Mouse (Mus musculus) heart, embryonic 13.5 days (tissue): ENCODE measurements around the gene Ano8. TPM values are rescaled to one million over a fixed set of nuclear protein-coding genes. Genes with fewer than 3 reads are reported as not detected.

Experiments used
- ATAC-seq: fragments of 200-750 bp; cut with Nextera tagmentation; 2 replicates; pipeline ENCODE4 v1.8.0; 2017; ENCODE audit warnings: moderate TSS enrichment; ENCODE audit not compliant: insufficient number of reproducible peaks, low FRiP score, low TSS enrichment; ENCODE audit errors: extremely low read depth
- H3K27ac ChIP-seq: fragments of 300-500 bp; sonication (generic); replicated peaks from 2 replicates; pipeline ENCODE4 v1.5.1; 2015; ENCODE audit warnings: moderate library complexity, mild to moderate bottlenecking, inconsistent platforms
- H3K27me3 ChIP-seq: fragments of 300-500 bp; sonication (generic); replicated peaks from 2 replicates; pipeline ENCODE4 v1.6.1; 2015; ENCODE audit warnings: mild to moderate bottlenecking, inconsistent platforms
- H3K36me3 ChIP-seq: fragments of 300-500 bp; sonication (generic); 2 replicates; pipeline ENCODE4 v1.6.1; 2015; ENCODE audit warnings: mild to moderate bottlenecking, inconsistent platforms
- H3K4me1 ChIP-seq: fragments of 300-500 bp; sonication (generic); 2 replicates; pipeline ENCODE4 v1.6.1; 2015; ENCODE audit warnings: inconsistent platforms
- H3K4me2 ChIP-seq: fragments of 300-500 bp; sonication (generic); 2 replicates; pipeline ENCODE4 v1.6.1; 2015; ENCODE audit warnings: inconsistent platforms, mild to moderate bottlenecking, moderate library complexity
- H3K4me3 ChIP-seq: fragments of 300-500 bp; sonication (generic); 2 replicates; pipeline ENCODE4 v1.5.1; 2015; ENCODE audit warnings: moderate library complexity, mild to moderate bottlenecking, inconsistent platforms
- H3K9ac ChIP-seq: fragments of 300-500 bp; sonication (generic); 2 replicates; pipeline ENCODE4 v1.6.1; 2015; ENCODE audit warnings: inconsistent platforms, mild to moderate bottlenecking, moderate library complexity
- H3K9me3 ChIP-seq: fragments of 300-500 bp; sonication (generic); 2 replicates; pipeline ENCODE4 v1.6.1; 2016; ENCODE audit warnings: inconsistent platforms
- WGBS: fragments of 180-500 bp; shearing (Covaris S2); methylation state at CpG from one replicate; pipeline ENCODE4 v1.1.7; 2015; ENCODE audit warnings: mixed read lengths; 5-methylcytosine and 5-hydroxymethylcytosine counted together
- polyA plus RNA-seq: library from polyadenylated mRNA; unstranded; fragments of >200 nt; fragmentation: Nextera tagmentation; extraction: Ambion mirVana; gene quantifications from 2 replicates; pipeline ENCODE4 v1.2.1, GENCODE M21; 2015

Ano8 gene
- polyA plus RNA-seq, 1 experiment from 2014 or later: 0.63 TPM

DNA sequence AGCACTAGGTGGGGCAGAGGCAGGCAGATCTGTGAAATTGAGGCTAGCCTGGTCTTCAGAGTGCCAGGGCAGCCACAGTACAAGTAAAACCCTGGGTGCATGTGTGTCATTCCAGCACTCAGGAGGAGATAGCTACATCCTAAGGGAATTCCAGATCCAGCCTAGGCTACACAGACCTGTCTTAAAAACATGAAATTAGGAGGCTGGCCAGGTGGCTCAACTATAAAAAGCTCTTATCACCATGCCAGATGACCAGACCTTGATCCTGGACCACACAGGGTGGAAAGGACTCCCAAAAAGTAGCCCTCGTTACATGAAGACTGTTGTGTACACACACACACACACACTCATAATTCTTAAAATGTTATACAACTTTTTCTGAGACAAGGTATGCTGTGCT, 17.8 kb downstream of the Ano8 start:
- Histone ChIP-seq H3K27me3 (no peaks in the 10 kb centered on the region), H3K4me2 (no peak overlapping the region), H3K36me3 (peaks cover 38% of the 10 kb centered on the region), H3K4me1 (peaks cover 37% of the 10 kb centered on the region), H3K9me3 (no peaks in the 10 kb centered on the region), H3K27ac (no peak overlapping the region), H3K9ac (no peak overlapping the region), H3K4me3 (no peak overlapping the region)
- WGBS: 86% methylated on average over 1 of the region's 1 CpGs
- ATAC-seq: no peak

DNA sequence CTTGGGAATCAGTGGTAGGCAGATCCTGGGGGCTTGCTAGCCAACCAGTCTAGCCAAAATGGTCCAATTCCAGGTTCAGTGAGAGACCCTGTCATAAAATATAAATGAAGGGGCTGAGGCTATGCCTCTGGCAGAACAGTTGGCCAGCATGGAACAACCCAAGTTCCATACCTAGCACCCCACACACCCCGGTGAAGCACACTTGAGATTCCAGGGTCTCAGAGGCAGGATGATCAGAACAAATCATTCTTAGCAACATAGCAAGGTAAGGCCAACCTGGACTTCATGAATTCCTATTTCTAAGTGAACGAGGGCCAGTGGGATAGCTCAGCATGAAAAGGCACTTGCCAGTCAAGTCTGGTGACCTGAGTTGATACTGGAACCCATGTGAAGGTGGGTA, 18.6 kb downstream of the Ano8 start:
- H3K4me1 ChIP-seq: peaks cover 45% of the 10 kb centered on the region
- H3K36me3 ChIP-seq: peaks cover 30% of the 10 kb centered on the region
- no peak for ATAC-seq
- no peak overlapping the region for H3K27ac ChIP-seq
- H3K9ac ChIP-seq: no peak overlapping the region
- no peak overlapping the region for H3K4me3 ChIP-seq
- no peaks in the 10 kb centered on the region for H3K9me3 ChIP-seq
- H3K27me3 ChIP-seq: peaks cover 3% of the 10 kb centered on the region; the same call in 1 of the 2 replicates
- H3K4me2 ChIP-seq: no peak overlapping the region
- WGBS: 89% methylated on average over 2 of the region's 2 CpGs

DNA sequence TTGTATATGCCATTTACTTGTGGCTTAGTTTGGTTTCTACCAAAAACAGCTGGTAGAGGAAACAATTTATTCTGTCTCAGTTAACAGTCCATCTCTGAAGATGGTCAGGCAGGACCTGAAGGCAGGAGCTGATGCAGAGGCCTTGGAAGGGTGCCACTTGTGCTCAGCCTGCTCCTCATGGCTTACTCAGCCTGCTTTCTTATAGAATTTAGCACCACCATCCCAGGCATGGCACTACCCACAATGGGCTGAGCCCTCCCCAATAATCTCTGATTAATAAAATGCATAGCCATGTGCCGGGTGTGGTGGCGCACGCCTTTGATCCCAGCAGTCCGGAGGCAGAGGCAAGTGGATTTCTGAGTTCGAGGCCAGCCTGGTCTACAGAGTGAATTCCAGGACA, 19.6 kb downstream of the Ano8 start:
- H3K36me3 ChIP-seq: peaks cover 27% of the 10 kb centered on the region
- H3K27me3 ChIP-seq: peaks cover 13% of the 10 kb centered on the region
- no peaks in the 10 kb centered on the region for H3K9me3 ChIP-seq
- peak overlapping the region; percentile 95; the same call in 1 of the 2 replicates for H3K4me2 ChIP-seq
- no peak overlapping the region for H3K27ac ChIP-seq
- ATAC-seq: no peak
- WGBS: 91% methylated on average over 5 of the region's 5 CpGs
- no peak overlapping the region for H3K9ac ChIP-seq
- H3K4me3 ChIP-seq: no peak overlapping the region
- peaks cover 52% of the 10 kb centered on the region for H3K4me1 ChIP-seq

DNA sequence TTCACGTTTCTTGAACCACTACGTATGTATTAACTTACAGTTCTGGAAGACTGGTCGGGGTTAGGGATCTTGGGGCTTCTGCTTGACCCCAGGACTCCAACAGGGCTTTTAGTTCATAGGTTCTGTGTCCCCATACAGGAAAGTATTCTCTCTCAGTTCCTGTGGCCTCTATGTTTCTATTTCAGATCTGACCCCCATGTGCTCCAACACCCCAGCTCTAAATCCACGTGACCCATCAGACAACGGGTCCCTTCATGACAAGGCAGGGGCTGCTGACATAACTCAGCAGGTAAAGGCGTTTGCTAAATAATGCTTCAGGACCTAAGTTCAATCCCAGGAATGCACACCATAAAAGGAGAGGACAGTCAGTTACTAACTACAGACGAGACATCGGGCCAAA, 20.0 kb downstream of the Ano8 start:
- no peaks in the 10 kb centered on the region for H3K9me3 ChIP-seq
- peaks cover 52% of the 10 kb centered on the region for H3K4me1 ChIP-seq
- H3K36me3 ChIP-seq: peaks cover 27% of the 10 kb centered on the region
- H3K27ac ChIP-seq: peak overlapping the region; percentile 90; the same call in 1 of the 2 replicates
- peak overlapping the region; percentile 69 for H3K4me3 ChIP-seq
- peaks cover 17% of the 10 kb centered on the region for H3K27me3 ChIP-seq
- H3K4me2 ChIP-seq: peak overlapping the region; percentile 95
- peak overlapping the region; percentile 88 for H3K9ac ChIP-seq
- no peak for ATAC-seq
- 63% methylated on average over 8 of the region's 8 CpGs for WGBS

DNA sequence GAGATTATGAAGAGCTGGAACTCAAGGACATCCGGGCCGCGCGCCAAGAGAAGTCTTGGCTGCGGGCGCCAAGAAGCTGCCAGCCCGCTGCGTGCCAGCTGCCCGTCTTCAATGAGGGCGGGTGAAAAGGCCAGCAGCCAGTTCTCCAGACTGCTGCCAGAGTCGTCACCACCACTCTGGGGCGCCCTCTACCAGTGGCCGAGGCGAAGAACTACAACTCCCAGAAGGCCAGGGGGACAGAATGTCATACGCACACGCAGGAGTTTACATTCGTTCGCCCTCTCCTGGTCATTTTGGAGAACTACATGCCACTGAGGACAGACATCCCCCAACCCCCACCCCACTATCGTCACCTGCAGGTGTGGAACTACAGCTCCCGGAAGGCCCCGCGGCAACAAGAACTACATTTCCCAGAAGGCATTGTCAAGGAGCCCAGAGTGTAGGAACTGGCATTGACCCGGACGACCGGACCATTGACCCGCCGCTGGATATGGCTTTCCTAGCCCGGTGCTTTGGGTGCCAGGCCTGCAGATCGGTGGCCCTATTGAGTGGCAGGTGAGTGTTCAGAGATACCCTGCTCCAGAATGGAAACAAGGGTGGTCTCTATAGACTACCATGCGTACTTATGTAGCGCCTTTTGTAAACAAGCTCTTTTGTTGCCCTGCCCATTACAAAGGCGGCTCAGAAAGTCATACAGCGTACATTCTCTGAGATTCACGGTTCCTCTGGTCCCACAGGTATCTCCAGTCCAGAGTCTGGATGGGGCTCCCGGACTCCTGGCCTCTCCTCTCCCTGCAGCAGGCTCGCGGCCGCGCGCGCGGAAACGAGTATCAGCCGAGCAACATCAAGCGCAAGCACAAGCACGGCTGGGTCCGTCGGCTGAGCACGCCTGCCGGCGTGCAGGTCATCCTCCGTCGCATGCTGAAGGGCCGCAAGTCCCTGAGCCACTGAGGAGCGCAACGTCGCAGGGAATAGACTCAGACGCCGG, 21.0 kb downstream of the Ano8 start, which contains the start of gene Mrpl34:
Gene Mrpl34 (plus strand): TSS at position 447 of the 988 bp plus-strand sequence.
- Histone ChIP-seq H3K4me3 (peak within 1 kb of the TSS; percentile 69), H3K9ac (peak within 1 kb of the TSS; percentile 88), H3K4me2 (peak within 1 kb of the TSS; percentile 95), H3K36me3 (peaks cover 32% of the 10 kb centered on the region), H3K4me1 (peaks cover 43% of the 10 kb centered on the region), H3K9me3 (no peaks in the 10 kb centered on the region), H3K27ac (peak within 1 kb of the TSS; percentile 94), H3K27me3 (peaks cover 17% of the 10 kb centered on the region)
- under 1% methylated on average over 59 of the region's 59 CpGs for WGBS
- ATAC-seq: peak; percentile 70

DNA sequence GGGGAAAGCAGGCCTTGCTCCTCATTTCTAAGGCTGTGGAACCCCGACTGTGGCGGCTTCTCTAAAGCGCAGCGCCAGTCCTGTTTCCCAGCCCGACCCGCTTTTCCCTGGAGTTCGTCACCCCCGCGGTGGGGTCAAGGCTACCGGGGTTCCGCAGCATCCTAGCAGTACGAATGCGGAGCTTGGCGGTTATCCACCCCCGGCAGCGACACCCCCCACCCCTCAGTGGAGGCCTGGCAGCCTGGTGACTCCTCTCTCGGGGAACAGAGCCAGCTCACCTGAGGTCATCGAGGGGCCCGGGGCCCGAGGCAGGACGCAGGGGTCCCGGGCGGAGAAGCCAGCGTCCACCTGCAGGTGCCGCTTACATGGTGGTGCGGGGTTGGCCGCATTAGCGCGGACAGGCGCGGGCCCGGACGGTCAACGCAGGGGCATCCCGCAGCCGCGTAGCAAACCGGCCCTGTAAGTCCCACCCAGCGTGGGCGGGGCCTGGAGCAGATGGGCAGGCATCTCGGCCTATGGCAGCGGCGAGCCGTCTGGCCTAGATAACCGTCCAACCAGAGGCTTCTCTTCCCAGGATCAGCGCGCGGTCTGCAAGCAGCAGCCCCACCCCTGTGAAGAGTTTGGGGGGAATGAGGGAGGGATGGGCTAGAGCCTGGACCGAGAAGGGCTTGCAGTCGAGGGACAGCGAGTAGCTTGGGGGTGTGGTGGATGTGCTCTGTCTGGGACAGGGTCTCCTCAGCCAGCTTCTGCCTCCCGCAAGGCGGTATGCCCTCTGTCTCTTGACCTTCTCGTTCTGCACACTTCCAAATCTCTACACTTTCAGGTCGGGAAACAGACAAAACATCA, 22.4 kb downstream of the Ano8 start, which contains the start of gene Abhd8:
Gene Abhd8 (minus strand): TSS at position 468 of the 846 bp plus-strand sequence.
- Histone ChIP-seq H3K4me3 (peak within 1 kb of the TSS; percentile 69), H3K9me3 (no peaks in the 10 kb centered on the region), H3K36me3 (peaks cover 46% of the 10 kb centered on the region), H3K9ac (peak within 1 kb of the TSS; percentile 86), H3K4me2 (peak within 1 kb of the TSS; percentile 95), H3K27me3 (peaks cover 17% of the 10 kb centered on the region), H3K4me1 (peaks cover 37% of the 10 kb centered on the region), H3K27ac (peak within 1 kb of the TSS; percentile 94)
- WGBS: under 1% methylated on average over 55 of the region's 55 CpGs
- ATAC-seq: peak; percentile 79

DNA sequence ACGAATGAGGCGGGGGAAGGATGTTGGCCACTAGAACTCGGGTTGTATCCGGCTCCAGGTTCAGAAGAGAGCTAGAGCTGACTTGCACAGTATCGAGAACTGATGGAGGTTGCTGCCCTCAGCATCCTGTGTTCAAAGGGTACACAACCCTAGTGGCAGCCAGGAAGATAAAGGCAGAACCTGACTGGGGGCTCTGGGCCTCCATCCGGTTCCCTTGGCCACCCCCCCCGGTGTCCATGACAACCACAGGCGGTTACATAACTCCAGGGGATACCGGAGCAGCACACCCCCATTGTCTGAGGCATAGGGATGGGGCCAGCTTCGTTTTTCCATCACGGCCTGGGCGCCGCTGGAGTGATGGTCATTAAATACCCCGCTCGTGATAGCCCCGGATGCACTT, 23.0 kb downstream of the Ano8 start:
- 10% methylated on average over 16 of the region's 16 CpGs for WGBS
- Histone ChIP-seq H3K9ac (peak overlapping the region; percentile 86), H3K4me2 (peak overlapping the region; percentile 95), H3K27me3 (peaks cover 17% of the 10 kb centered on the region), H3K4me3 (peak overlapping the region; percentile 69), H3K9me3 (no peaks in the 10 kb centered on the region), H3K36me3 (peaks cover 51% of the 10 kb centered on the region), H3K4me1 (peaks cover 36% of the 10 kb centered on the region), H3K27ac (peak overlapping the region; percentile 94)
- ATAC-seq: no peak

DNA sequence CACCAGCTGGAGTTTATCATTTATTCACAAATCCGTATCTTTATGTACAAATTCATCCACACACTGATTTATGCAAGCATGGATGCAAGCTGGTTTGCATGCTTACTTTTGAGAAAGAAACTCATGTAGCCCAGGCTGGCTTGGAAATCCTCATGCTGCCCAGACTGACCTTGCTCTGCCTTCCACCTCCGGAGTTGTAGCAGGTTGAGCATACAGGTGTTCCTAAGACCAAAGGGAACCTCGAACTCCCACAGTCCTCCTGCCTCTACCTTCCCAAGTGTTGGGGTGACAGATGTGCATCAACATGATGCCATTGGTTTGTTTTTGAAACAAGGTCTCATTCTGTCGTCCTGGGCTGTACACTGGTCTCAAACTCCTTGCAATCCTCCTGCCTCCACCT, 23.6 kb downstream of the Ano8 start:
- Histone ChIP-seq H3K9me3 (no peaks in the 10 kb centered on the region), H3K4me2 (peak overlapping the region; percentile 95), H3K36me3 (peaks cover 57% of the 10 kb centered on the region), H3K27ac (no peak overlapping the region), H3K9ac (peak overlapping the region; percentile 86), H3K27me3 (peaks cover 17% of the 10 kb centered on the region), H3K4me3 (peak overlapping the region; percentile 69), H3K4me1 (peaks cover 36% of the 10 kb centered on the region)
- 66% methylated on average over 4 of the region's 4 CpGs for WGBS
- ATAC-seq: no peak

DNA sequence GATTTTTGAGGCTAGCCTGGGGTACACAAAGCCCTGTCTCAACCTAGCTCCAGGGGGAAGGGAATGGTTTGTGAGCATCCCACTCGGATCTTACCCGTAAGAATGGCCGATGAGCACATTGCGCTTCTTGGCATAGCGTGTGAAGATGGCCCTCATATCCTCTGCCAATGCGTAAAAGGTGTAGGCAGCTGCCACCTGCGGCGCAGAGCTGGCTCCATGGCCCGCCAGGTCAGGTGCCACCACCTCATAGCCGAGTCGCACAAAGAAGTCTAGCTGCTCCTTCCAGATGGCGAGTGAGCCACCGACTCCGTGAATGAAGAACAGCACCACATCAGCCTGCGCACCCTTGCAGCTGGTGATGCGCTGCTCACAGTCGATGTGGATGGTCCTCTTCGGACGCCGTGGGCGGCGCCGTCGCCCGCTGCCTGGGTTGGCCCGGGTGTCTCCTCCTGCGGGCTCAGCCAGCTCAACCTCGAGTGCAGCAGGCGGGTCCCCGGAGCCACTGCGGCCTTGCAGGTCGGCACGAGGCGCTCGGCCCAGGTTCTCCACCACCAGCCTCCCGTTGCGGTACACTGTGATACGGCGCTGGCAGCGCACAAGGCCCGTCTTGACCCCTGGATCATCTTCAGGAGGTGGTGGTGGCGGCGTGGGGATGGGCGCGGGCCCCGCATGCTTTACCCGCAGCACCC, 24.5 kb downstream of the Ano8 start:
- Histone ChIP-seq H3K27ac (no peak overlapping the region), H3K4me3 (no peak overlapping the region), H3K9ac (0 out of 2 replicates have a peak overlapping the region, but pooled peaks have one; percentile 34), H3K4me1 (peaks cover 40% of the 10 kb centered on the region), H3K9me3 (no peaks in the 10 kb centered on the region), H3K36me3 (peaks cover 58% of the 10 kb centered on the region), H3K27me3 (peaks cover 17% of the 10 kb centered on the region), H3K4me2 (no peak overlapping the region)
- ATAC-seq: no peak
- 65% methylated on average over 47 of the region's 47 CpGs for WGBS

DNA sequence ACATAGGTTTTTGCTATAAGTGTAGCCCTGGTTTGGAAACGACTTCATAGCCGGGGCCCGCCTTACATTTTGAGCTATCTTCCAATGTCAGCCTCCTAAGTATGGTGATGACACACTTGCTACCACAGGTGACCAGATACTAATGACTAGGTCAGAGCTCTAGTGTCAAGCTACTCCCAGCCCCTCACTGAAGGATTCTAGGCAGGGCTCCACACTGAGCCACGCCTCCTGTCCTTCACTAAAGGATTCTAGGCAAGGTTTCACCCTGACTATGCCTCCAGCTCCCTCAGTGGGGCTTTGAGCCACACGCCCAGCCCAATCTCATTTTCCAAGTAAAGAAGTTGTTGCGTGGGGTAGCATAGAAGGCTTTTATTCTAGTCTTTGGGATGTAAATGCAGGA, 25.0 kb downstream of the Ano8 start:
- 83% methylated on average over 6 of the region's 6 CpGs for WGBS
- Histone ChIP-seq H3K36me3 (peaks cover 52% of the 10 kb centered on the region), H3K27ac (no peak overlapping the region), H3K9me3 (no peaks in the 10 kb centered on the region), H3K4me3 (no peak overlapping the region), H3K9ac (no peak overlapping the region), H3K4me1 (peaks cover 34% of the 10 kb centered on the region), H3K27me3 (peaks cover 17% of the 10 kb centered on the region), H3K4me2 (no peak overlapping the region)
- no peak for ATAC-seq
